Mouse (Mus musculus) left cerebral cortex, adult 2 months (tissue): ENCODE measurements around the gene Alox8. TPM values are rescaled to one million over a fixed set of nuclear protein-coding genes. Genes with fewer than 3 reads are reported as not detected.
A peak's percentile ranks its signal among the peaks of the same experiment; 100 is the strongest.

Experiments
- DNase-seq, 2 experiments: peaks; one replicate each; pipeline ENCODE4 v3.0.0; 2021 to 2022; ENCODE audit warnings: low spot score in 2 of 2, mixed read lengths in 1 of 2; ENCODE audit errors: extremely low spot score in 1 of 2
- H3K27ac ChIP-seq: fragments of 200-600 bp; 2 replicates; pipeline ENCODE4 v1.8.1; 2022
- H3K4me3 ChIP-seq: fragments of 200-600 bp; 2 replicates; pipeline ENCODE4 v1.8.1; 2022
- CTCF ChIP-seq: fragments of 200-600 bp; IDR thresholded peaks from 2 replicates; pipeline ENCODE4 v1.8.1; 2022; ENCODE audit warnings: antibody characterized with exemption, mild to moderate bottlenecking, moderate library complexity
- intact Hi-C: fragments of 180-260 bp; cut with DNase I; formaldehyde crosslinking; loops from one replicate; pipeline ENCODE4 v1.15.1; 2025
- total RNA-seq, 2 experiments: library from RNA; stranded (reverse); gene quantifications; 2 replicates each; pipeline ENCODE4 v1.2.3; 2021

Alox8 gene
- total RNA-seq, 2 experiments from 2014 or later: 6.1 to 6.4 TPM

DNA sequence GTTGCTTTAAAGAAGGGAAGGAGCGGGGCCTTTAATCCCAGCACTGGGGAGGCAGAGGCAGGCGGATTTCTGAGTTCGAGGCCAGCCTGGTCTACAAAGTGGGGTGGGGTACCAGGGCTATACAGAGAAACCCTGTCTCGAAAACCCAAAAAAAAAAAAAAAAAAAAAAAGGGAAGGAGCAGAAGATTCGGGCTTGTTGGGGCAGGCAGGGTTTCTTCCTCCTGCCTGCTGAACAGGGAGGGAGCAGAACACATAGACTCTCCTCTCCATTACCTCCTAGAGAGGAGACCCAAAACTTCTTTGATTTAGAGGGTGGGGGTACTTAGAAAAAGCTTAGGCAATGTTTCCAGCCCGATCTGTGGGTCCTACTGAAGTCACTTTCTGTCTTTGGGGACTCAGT is 62.3 kb downstream of the Alox8 start:
- TF ChIP-seq CTCF: no peak
- no peak overlapping the region for H3K4me3 ChIP-seq
- DNase-seq: no peak
- H3K27ac ChIP-seq: no peak overlapping the region
- intact Hi-C loops: no loop called here

DNA sequence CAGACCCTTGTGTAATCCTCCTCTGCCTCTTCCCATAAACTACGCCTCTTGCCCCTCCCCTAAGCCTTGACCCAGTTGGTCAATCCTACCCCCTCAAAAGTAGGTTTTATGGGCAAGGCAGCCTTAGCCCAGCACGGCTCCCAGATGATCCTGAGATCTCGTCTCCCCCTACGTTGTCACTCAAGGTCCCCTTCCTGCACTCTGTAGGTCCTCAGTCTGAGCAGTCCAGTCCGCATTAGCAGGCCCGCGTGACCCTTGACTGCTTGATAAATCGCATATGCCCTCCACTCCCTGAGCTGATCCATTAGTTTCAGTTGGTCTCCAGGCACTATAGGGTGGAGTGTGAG is 63.0 kb downstream of the Alox8 start:
- peak overlapping the region; percentile 22 for H3K27ac ChIP-seq
- DNase-seq: no peak

More for the DNA sequence above, 63.0 kb downstream of the Alox8 start:
- no peak for TF ChIP-seq CTCF
- intact Hi-C loops: loop anchor here (5.0 kb wide), 1 partner anchor 98 kb away; no protein-coding TSS in a partner anchor
- peak overlapping the region; percentile 51 for H3K4me3 ChIP-seq

Other genes starting within 250 kb of the Alox8 start
- gene Arhgef15, start 240.4 kb downstream of the Alox8 start, total RNA-seq: 10 to 100 TPM; 22.4 to 22.6 TPM
- gene Slc25a35, start 229.7 kb downstream of the Alox8 start, total RNA-seq: 1 to 10 TPM; 5.0 to 5.2 TPM
- 10 to 100 TPM; 15.7 to 17.0 TPM for gene Rangrf, start 222.7 kb downstream of the Alox8 start, total RNA-seq
- 10 to 100 TPM; 20.1 to 24.7 TPM for gene Pfas, start 189.4 kb downstream of the Alox8 start, total RNA-seq
- 10 to 100 TPM; 38.7 to 39.8 TPM for gene Ctc1, start 181.9 kb downstream of the Alox8 start, total RNA-seq
- under 1 TPM; 0.25 to 0.30 TPM for gene Aurkb, start 152.2 kb downstream of the Alox8 start, total RNA-seq
- 10 to 100 TPM; 31.1 to 33.8 TPM for gene Borcs6, start 138.1 kb downstream of the Alox8 start, total RNA-seq
- gene Tmem107, start 127.0 kb downstream of the Alox8 start, total RNA-seq: 10 to 100 TPM; 23.3 to 28.0 TPM
- 1,000 to 10,000 TPM; 1,115 to 1,119 TPM for gene Vamp2, start 109.4 kb downstream of the Alox8 start, total RNA-seq
- 100 to 1,000 TPM; 114 to 185 TPM for gene Per1, start 102.6 kb downstream of the Alox8 start, total RNA-seq
- under 1 TPM; 0.57 to 0.82 TPM for gene Hes7, start 77.4 kb downstream of the Alox8 start, total RNA-seq
- gene 9130213A22Rik, start 75.3 kb downstream of the Alox8 start, total RNA-seq: 1 to 10 TPM; 1.3 to 1.4 TPM
- 1 to 10 TPM; 6.5 TPM for gene Aloxe3, start 71.9 kb downstream of the Alox8 start, total RNA-seq
- gene Alox12b, start 40.9 kb downstream of the Alox8 start, total RNA-seq: 1 to 10 TPM; 8.7 to 9.8 TPM
- gene Gucy2e, start 39.2 kb upstream of the Alox8 start, total RNA-seq: 1 to 10 TPM; 1.0 to 1.3 TPM
- gene Cntrob, start 125.9 kb upstream of the Alox8 start, total RNA-seq: 10 to 100 TPM; 19.2 to 27.1 TPM
- 10 to 100 TPM; 58.8 to 60.1 TPM for gene Trappc1, start 126.1 kb upstream of the Alox8 start, total RNA-seq
- 10 to 100 TPM; 95.5 to 95.8 TPM for gene Kcnab3, start 128.4 kb upstream of the Alox8 start, total RNA-seq
- 100 to 1,000 TPM; 170 to 181 TPM for gene Rnf227, start 142.6 kb upstream of the Alox8 start, total RNA-seq
- gene Chd3, start 171.6 kb upstream of the Alox8 start, total RNA-seq: 100 to 1,000 TPM; 406 to 416 TPM
- gene Naa38, start 197.6 kb upstream of the Alox8 start, total RNA-seq: 100 to 1,000 TPM in 1 of 2 experiments, 10 to 100 TPM in 1; 94.0 to 113 TPM
- 10 to 100 TPM; 40.7 to 45.6 TPM for gene Cyb5d1, start 197.8 kb upstream of the Alox8 start, total RNA-seq
- gene Tmem88, start 200.4 kb upstream of the Alox8 start, total RNA-seq: 1 to 10 TPM; 2.9 to 3.8 TPM
- 10 to 100 TPM; 31.1 to 45.3 TPM for gene Kdm6b, start 215.8 kb upstream of the Alox8 start, total RNA-seq